Comparison of ENCODE assay signal across 8 mouse cellular contexts in genomic region chr10:18055009-18055695, GRCm38 (mm10). TPM values are rescaled to one million over a fixed set of nuclear protein-coding genes. Genes with fewer than 3 reads are reported as not detected.
A peak's percentile ranks its signal among the peaks of the same experiment; 100 is the strongest.
DNase-seq lines count a peak whose midpoint lies in the region; ATAC-seq lines count a peak whose summit lies in the region.

No protein-coding gene starts in this region.

- no peaks in the 10 kb centered on the region for H3K36me3 ChIP-seq in hindbrain, embryonic 15.5 days

- peak; percentile 98 for ATAC-seq in hindbrain, embryonic 15.5 days (ENCODE audit: low FRiP score, low read depth)

- H3K27me3 ChIP-seq in hindbrain, embryonic 15.5 days: no peaks in the 10 kb centered on the region

- peak overlapping the region; percentile 87 for H3K9ac ChIP-seq in hindbrain, embryonic 15.5 days

- 2% methylated on average over 56 of the region's 61 CpGs for WGBS in hindbrain, embryonic 15.5 days

- H3K9me3 ChIP-seq in hindbrain, embryonic 15.5 days: no peaks in the 10 kb centered on the region

- H3K4me1 ChIP-seq in hindbrain, embryonic 15.5 days (replicated peaks): peaks cover 25% of the 10 kb centered on the region

- peak overlapping the region; percentile 67 for H3K4me3 ChIP-seq in hindbrain, embryonic 15.5 days

- peak overlapping the region; percentile 94 for H3K27ac ChIP-seq in hindbrain, embryonic 15.5 days (replicated peaks)

- peak overlapping the region; percentile 60 for H3K4me2 ChIP-seq in hindbrain, embryonic 15.5 days

- peak; percentile 85 for DNase-seq in T-cell, adult 2 months (ENCODE audit: low spot score)
- DNase-seq in cerebellum, postnatal 25 days: peak; percentile 88 to 91
- peak; percentile 77 to 82 for DNase-seq in frontal cortex, postnatal 36 days (ENCODE audit: low spot score in 2 of 2)
- DNase-seq in layer of hippocampus, postnatal 36 days: peak; percentile 81 to 83
- DNase-seq in lung, postnatal 25 days (ENCODE audit: low spot score): peak; percentile 82
- DNase-seq in retina, embryonic 14.5 days (ENCODE audit: low spot score): peak; percentile 87
- DNase-seq in thymus, postnatal 36 days: peak; percentile 83 to 87

RNA-seq across cellular contexts. Expression of gene Reps1, which starts 0.5 kb away (rescaled TPM):
- 29.9 and 31.5 TPM in 2 replicates for polyA plus RNA-seq in hindbrain, embryonic 15.5 days (2015; fragmentation: Nextera tagmentation; extraction: Ambion mirVana)
- total RNA-seq in layer of hippocampus, postnatal 36 days (2021): 10 to 100 TPM; 78.4 to 82.1 TPM

RNA-seq across cellular contexts. Expression of gene Abracl, which starts 32.1 kb away (rescaled TPM):
- 59.6 and 62.0 TPM in 2 replicates for polyA plus RNA-seq in hindbrain, embryonic 15.5 days (2015; fragmentation: Nextera tagmentation; extraction: Ambion mirVana)
- 10 to 100 TPM; 30.3 to 32.2 TPM for total RNA-seq in layer of hippocampus, postnatal 36 days (2021)

Comparison
In these comparisons a context has a peak if more than half of its experiments do, and no peak if none do; other contexts are left out.
1. Peak in every context shown above with its lines: DNase-seq, ATAC-seq, H3K4me3 ChIP-seq and H3K27ac ChIP-seq.